Mouse (Mus musculus) left cerebral cortex, adult 8-10 months (tissue): ENCODE measurements at regions not wholly inside any gene's neighbourhood (a gene's known extent, or its start where the extent isn't known, plus 50 kb on each side); places are given as distances from the start of the nearest gene placed in this dataset.
A peak's percentile ranks its signal among the peaks of the same experiment; 100 is the strongest.

Experiments
- DNase-seq, 2 experiments: peaks; one replicate each; pipeline ENCODE4 v3.0.0; 2022; ENCODE audit warnings: low spot score in 2 of 2

GRCm38 (mm10) chr6:50713297-50713696, 59.1 kb upstream of the Npvf start:
- DNase-seq = no peak

DNA sequence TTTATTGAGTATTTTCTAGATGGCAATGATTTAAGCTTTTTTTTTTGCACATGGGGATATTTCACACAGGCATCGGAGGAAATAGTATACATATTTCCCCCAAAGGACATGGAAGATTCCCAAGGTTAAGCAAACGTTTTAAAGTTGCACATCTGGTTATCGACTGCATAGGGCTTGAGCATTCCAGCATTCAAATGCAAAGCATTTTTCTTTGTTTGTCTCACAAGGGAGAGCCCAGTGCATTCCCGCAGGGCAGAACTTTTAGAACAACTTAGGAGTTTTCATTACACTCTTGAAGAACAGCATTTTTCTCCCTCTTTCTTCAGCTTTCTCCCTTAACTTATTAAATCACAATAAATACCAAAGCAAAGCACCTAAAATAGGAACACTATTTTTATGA, 64.4 kb upstream of the Npvf start:
- no peak for DNase-seq

DNA sequence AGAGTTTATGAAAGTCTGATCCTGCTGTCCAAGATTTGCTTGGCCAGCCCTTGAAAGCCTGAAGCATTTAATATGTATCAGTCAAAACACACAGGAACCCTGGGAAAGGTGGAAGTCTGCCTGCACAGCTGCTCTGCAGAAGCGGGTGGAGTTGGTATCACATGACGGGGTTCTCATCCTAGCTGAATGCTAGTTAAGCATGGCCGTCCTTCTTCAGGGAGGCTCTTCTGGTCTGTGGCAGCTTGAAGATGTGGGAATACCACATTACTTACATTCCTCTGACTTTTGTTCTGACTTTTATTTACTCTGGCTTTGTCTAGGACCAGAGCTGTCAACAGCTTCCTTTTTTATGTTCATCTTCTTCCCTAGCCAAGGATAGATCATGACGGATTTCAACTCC, 66.1 kb upstream of the Npvf start:
- no peak for DNase-seq

- DNase-seq = no peak
Measured at GRCm38 (mm10) chr6:50725640-50726039, 71.4 kb upstream of the Npvf start.

DNA sequence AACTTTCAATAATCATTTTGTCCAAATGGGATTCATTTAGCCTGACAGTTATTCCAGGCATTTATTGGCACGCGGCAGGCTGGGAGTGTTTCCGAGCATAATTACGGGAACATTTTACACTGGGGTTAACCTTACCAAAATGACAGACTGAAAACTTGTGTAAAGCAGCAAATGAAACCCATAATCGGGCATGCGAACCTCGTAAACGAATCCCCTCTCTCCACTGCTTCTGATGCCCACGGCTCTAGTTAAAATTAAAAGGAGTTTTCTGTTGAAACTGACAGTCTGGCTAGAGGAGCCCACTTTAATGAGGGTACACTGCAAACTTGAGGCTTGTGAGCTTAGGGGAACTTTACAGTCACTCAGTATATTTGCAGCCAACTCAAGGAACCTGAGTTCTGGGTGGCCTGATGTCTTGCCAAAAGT, 71.9 kb upstream of the Npvf start:
- no peak for DNase-seq

DNA sequence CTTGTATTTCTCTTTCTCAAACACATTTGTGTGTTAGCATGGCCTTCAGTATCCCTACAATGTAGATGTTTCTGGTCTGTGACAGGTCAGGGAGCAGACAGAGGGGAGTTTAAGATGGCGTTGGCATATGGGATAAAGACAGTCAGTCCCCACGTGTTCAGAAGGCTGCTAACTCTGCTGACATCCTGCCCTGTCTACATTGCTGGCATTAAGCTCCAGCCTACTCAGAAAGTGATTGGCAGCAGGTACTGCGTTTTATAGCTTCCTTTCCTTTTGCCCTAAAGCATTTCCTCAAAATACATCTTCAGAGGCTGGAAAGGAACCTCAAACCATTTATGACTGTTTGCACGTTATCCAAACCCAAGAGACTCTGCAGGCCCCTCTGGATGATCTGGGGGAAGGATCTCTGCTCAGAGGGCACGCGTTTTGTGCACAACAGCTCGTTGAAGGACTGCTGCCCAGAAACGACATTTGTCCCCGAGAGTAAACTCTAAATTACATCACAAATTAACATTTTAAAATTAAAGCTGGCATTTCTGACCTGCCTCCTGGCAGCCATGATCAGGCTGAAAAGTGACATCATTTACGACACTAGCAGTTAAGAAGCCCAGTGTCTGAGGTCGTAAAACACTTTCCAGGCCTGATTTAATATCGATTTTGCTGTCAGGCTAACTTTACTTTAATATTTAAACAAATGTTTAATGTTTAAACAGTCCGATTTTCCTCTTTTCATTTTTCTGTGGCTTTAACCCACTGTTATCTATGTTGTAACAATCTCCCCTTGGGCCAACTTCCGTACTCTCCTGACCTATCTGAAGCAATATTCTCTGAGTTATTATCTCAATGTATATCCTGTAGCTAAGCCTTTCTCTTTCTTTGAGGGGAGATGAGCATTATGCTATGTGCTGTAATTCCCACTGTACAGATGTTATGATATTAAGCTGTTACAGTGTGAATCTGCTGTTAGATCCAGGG, 76.8 kb upstream of the Npvf start:
- DNase-seq = no peak

DNA sequence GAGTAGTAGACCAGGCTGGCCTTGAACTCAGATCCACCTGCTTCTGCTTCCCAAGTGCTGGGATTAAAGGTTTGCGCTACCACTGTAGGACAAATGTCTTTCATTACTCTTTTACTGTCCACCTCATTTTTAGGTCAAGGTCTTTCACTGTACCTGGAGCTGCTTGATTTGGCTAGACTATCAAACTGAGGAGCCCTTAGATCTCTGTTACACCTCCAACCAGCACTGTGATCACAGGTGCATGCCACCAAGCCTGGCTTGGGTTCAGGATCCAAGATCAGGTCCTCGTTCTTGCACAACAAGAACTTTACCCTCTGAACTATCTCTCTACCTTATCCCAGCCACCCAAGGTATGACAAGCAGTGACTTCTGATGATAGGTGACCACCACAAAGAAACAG, 80.5 kb upstream of the Npvf start:
- DNase-seq = no peak

DNA sequence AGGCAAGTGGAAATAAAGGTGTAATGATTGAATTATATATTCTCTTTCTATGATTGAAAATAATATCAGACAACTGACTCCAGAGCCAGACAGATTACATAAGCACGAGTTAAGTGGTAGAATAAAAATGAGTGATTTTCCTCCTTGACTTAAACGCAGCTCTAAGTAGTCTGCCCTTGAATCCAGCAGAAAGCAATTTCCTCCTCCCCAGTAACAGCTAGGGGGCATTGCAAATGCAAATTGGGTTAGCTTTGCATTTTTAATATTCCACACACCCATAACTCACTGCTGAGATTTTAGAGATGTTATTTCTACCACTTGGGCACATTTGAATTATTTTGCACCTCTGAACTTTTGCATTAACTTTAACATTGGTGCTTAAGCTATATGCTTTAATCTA, 81.6 kb upstream of the Npvf start:
- DNase-seq = no peak

DNA sequence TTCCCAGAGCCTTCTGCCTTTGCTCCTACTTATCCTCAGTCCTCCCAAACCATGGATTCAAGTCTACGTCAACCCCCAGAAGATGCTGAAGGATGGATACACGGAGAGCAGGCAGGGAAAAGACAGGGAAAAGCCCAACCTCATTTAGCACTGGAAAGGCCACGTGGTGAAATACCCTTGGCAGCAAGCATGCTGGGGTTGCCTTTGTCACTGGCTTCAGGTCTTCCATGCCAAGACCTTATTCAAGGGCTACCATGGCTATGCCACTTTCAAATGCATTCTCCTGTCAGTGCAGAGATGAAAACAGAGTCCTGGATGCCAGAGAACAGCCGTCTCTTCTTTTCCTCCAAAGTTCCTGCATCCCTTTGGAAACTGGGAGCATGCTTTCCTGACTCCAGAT, 87.8 kb upstream of the Npvf start:
- no peak for DNase-seq

DNA sequence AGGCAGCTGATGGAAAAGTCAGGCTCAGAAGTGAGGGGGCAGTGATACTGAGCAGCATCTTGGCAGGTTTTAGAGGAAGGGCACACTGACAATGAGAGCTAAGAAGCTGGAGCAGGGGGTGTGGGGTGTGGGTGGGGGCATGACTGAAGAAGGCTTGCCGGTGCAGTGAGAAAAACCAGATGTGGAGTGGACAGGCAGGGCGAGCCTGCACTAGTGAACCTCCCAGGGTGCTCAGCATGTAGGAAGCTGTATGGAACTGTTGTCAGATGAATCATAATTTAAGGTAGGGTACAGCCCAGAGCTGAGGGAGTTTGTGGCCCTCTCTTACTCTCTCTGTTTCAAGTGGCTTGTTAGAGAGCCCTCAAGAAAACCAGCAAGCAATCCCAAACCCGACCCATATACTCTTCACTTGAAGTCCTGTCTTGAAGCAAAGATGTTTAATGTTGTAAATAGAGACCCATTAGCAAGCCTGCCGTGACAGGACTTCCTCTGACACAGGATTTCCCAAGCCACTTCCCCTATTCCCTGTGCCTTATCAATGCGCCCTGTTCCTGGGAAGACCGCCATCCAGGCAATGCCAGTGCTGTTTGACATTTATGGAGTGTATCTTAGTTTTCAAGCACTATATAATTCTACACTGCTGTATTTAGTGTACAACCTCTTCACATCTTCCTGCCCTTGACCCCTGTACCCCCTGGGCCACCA, 90.4 kb upstream of the Npvf start:
- DNase-seq = no peak

GRCm38 (mm10) chr6:50753151-50753550, 98.9 kb upstream of the Npvf start:
- no peak for DNase-seq

GRCm38 (mm10) chr6:50754786-50755185, 100.5 kb upstream of the Npvf start:
- DNase-seq = no peak

GRCm38 (mm10) chr6:50760367-50760766, 106.1 kb upstream of the Npvf start:
- DNase-seq = no peak

- peak in 1 of 2 experiments; percentile 29 for DNase-seq
Measured at GRCm38 (mm10) chr6:50763121-50763520, 108.9 kb upstream of the Npvf start.

DNA sequence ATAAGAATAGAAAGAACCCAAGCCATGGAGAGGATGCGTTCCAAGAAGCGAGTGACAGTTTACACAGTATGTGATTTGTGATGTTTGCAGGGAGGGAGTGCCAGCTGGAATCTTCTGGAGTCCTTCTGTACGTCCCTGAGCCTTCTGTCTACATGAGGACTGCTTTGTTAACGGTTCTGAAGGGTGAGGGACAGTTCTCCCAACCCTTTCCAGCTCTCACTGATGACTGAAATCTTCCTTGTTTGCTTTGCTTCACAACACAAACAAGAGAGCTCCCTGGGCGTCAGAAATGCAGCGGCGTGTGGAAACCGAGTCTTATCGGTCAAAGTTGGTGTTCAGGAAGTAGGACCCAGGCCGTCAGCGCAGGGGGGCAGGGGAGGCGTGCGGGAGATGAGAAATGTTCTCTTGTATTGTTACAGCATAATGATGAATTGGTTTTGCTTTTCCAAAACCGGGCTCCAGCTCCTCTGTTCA, 112.2 kb upstream of the Npvf start:
- no peak for DNase-seq

DNA sequence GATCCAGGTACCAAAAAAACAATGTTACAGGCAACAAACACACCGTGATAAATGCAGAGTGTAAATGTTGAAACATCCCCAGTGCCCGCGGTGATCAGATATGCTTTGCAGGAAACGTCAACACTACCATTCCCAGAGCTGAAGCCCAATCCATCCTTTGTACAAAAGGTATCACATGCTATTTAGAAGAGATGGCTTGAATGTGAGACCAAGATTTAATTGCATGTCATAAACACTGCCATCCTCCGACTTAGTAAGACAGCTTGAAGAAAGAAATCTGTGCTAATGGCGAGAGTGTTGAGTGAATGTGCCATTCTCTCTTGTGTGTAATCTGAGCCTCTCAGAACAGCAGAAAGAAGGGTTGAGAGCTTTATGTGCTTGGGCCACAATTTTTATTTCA, 112.9 kb upstream of the Npvf start:
- DNase-seq = no peak

DNA sequence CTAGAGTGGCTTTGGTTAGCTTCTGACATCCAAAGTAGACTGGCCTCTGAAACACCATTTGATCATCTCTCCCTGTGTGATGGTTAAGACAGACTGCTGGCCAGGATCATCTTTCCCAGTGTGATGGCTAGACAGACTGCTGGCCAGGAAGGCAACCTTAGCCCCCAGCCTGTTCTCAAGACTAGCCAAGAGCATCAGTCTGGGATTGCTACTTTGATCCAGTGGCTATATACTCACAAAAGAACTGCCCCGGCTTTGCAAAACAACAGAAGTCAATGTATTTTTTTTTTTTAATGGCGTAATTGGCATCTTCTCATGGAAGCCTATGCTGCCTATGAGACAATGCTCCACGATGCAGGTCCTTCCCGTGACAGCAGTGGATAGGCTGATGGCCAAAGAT, 113.6 kb upstream of the Npvf start:
- no peak for DNase-seq

DNA sequence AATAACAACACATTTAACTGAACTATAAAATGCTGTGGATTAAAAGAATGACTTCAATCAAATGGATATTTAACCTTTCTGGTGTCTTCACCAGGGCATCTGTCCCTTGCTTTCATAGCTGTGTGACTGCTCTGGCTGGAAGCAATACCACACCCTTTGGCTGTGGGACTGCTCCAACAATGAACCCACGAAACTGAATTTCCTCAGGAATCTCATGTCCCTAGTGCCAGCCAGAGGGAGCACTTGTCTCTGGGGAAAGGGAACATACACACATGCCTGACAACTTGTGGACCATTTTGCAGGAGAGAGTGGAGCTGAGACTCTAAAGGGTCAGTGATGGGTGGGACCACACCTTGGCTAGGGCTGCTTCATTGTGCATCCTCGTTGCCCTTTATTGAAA, 114.9 kb upstream of the Npvf start:
- no peak for DNase-seq

- DNase-seq = no peak
Measured at GRCm38 (mm10) chr6:50770481-50770880, 116.2 kb upstream of the Npvf start.

DNA sequence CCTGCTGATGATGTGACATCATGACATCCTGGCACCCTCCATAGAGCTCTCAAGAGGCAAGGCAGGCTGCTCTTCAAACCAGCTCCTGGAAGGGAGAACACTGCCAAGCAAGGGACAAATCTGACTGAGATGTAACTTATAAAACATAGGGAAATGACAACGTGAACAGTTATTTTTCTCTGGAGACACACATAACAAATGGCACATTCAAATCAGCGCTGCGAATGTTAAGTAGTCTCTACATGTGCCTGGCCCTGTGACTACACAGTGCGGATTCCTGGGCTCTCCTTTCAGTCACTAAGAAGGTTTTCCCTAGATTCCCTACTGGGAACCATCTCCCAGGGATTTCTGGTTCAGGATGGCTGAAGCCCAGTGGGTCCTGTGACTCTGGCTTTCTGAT, 121.4 kb upstream of the Npvf start:
- DNase-seq = no peak

- no peak for DNase-seq
Measured at GRCm38 (mm10) chr6:50776236-50776832, 122.1 kb upstream of the Npvf start.

- peak; percentile 57 to 79 for DNase-seq
Measured at GRCm38 (mm10) chr6:50776931-50777495, 122.8 kb upstream of the Npvf start.
